Mouse (Mus musculus) kidney, adult 18-20 months (tissue): ENCODE data around the gene Hist1h2bb.

Experiments
- DNase-seq: peaks from one replicate; pipeline ENCODE4 v3.0.0; 2021

Gene Hist1h2bb

GRCm38 (mm10) chr13:23750839-23751477 lies 4.4 kb downstream of the Hist1h2bb start, which contains the start of gene Hist1h2ab:
Gene Hist1h2ab (plus strand): TSS chr13:23751126.
- peak; percentile 45 for DNase-seq

- DNase-seq = no peak
Measured at GRCm38 (mm10) chr13:23751478-23751956, 5.0 kb downstream of the Hist1h2bb start.

DNA sequence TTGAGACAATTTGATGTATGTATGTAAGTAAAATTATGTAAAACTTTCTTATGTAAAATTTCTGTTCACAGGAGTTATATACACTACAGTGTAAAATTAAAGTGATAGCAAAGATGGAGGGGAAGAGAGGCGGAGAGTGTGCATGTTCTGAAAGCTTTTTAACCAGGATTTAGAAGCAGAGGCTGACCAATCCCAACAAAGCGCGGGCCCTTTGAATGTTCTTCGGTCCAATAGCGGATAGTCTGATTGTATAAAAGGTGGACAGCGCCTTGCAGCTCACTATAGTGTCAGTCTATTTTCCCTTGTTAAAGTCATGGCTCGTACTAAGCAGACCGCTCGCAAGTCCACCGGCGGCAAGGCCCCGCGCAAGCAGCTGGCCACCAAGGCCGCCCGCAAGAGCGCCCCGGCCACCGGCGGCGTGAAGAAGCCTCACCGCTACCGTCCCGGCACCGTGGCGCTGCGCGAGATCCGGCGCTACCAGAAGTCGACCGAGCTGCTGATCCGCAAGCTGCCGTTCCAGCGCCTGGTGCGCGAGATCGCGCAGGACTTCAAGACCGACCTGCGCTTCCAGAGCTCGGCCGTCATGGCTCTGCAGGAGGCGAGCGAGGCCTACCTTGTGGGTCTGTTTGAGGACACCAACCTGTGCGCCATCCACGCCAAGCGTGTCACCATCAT lies 5.7 kb downstream of the Hist1h2bb start, which contains the start of gene Hist1h3b:
Gene Hist1h3b (plus strand): TSS at position 201 of the 675 bp plus-strand sequence.
- peak; percentile 80 for DNase-seq

DNA sequence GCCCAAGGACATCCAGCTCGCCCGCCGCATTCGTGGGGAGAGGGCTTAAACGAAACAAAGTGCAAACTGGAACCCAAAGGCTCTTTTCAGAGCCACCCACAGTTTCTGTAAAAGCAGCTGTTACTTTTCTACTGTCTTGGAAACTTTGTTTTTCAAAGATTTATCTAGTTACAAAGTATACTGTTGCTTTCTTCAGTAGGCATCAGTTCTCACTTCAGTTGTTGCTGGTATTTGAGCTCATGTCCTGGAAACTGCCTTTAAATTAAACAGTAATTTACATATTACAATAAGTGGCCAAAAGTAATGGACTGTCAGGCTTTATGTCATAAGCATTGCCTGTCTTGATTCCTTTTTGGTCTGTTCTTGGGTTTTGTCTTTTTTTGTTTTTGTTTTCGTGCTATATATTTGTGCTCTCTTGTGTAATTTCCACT lies 6.2 kb downstream of the Hist1h2bb start:
- DNase-seq = no peak

- DNase-seq = no peak
Measured at GRCm38 (mm10) chr13:23753314-23754078, 7.0 kb downstream of the Hist1h2bb start.

DNA sequence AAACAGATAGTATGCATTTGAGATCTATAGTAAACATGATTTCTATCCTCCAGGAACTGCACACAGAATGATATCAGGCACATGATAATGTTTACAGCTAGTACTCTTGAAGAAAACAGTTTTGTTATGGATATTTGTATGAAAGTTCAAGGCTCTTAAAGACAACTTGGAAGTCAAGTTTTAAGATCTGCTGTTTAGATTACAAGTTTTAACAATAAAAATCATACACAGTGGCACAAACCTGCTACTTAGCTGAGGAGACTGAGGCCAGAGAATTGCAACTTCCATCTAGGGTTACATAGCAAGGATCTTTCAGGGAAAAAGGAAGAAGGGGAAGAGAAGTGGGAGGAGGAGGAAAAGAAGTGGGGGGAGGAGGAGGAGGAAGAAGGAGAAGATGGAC lies 8.5 kb downstream of the Hist1h2bb start:
- DNase-seq = no peak

DNA sequence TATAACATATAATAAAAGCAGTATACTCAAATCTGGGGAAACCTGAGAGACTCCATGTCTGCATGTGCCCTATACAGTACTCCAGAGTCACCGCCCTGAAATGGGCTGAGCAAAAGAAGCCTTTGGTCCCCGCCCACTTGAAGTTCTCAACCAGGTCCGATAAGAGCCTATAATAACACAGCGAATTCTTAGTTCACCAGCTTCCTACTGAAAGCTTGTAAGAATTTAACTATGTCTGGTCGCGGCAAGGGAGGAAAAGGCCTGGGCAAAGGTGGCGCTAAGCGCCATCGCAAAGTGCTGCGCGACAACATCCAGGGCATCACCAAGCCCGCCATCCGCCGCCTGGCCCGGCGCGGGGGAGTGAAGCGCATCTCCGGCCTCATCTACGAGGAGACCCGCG lies 10.3 kb downstream of the Hist1h2bb start, which contains the start of gene Hist1h4b:
Gene Hist1h4b (plus strand): TSS at position 224 of the 400 bp plus-strand sequence.
- DNase-seq = peak; percentile 83

GRCm38 (mm10) chr13:23757211-23757773 lies 10.8 kb downstream of the Hist1h2bb start:
- no peak for DNase-seq

DNA sequence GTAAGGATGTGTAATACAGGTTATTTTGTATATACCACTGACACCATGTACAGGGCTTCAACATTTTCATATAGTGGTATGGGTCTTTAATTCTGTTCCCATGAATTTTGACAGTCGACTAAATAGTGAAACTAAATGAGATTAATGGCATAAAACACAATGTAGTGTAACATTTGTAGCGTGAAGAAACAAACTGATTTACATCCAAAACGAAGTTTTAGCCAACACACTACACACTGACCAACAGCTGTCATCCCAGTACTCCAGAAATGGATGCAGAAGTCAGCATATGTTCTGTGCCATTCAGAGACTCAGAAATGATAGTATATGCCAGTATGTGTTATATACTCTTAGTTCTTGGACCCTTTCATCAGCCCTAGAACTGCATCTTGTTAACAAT lies 11.4 kb downstream of the Hist1h2bb start:
- no peak for DNase-seq

DNA sequence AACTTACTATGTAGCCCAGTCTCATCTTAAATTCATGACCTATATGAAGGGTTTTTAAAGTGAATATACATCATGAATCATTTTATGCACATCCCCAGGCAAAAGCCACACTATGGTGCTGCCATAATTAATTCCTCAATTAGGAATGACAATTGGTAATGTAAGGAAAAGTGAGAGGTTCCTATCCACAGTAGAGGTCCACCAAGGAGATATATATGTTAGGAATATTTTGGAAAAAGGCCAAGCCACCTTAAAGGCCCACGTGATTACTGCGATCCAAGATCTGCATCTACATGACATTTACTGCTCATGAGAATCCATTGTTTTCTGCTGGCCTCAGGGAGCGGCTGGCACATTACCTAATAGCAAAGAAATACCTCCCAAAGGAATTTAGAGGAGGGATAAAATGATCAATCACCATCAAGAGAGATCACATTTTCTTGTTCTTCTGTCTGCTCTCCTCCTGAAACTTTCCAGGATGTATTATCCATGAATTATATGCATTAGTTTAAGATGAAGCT lies 12.8 kb downstream of the Hist1h2bb start:
- DNase-seq = no peak

GRCm38 (mm10) chr13:23759916-23760239 lies 13.3 kb downstream of the Hist1h2bb start:
- DNase-seq = no peak

- DNase-seq = no peak
Measured at GRCm38 (mm10) chr13:23760240-23760971, 13.9 kb downstream of the Hist1h2bb start.

DNA sequence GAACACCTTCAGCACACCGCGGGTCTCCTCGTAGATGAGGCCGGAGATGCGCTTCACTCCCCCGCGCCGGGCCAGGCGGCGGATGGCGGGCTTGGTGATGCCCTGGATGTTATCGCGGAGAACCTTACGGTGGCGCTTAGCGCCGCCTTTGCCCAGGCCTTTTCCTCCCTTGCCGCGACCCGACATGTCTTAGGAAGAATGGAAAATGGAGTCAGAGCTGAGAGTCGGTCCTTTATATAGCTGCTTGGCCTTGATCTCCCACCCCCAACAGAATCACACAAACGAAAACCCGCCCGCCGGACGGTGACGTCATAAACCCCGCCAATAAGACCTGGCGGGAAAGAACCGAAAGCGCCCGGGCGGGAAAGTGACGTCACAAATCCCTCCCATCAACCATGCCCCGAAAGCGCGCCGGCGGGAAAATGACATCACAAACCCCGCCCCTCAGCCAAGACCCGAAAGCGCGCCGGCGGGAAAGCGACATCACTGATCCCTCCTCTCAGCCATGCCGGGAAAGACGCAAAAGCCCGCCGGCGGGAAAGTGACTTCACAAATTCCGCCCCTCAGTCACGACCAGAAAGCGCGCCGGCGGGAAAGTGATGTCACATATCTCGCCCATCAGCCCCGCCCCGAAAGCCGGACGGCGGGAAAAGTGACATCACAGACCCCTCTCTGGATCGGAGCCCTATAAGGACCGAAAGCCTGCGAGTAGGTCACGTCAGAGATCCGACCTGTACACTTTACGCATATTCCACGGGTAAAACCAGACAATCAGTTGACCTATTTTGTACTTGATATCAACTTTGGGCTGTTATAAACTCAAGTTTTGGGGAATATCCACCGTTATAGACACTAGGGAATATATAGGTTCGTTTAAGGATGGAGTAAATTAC lies 14.7 kb downstream of the Hist1h2bb start, which contains the start of gene Hist1h4a:
Gene Hist1h4a (minus strand): TSS at position 259 of the 893 bp plus-strand sequence.
- peak; percentile 94 for DNase-seq

DNA sequence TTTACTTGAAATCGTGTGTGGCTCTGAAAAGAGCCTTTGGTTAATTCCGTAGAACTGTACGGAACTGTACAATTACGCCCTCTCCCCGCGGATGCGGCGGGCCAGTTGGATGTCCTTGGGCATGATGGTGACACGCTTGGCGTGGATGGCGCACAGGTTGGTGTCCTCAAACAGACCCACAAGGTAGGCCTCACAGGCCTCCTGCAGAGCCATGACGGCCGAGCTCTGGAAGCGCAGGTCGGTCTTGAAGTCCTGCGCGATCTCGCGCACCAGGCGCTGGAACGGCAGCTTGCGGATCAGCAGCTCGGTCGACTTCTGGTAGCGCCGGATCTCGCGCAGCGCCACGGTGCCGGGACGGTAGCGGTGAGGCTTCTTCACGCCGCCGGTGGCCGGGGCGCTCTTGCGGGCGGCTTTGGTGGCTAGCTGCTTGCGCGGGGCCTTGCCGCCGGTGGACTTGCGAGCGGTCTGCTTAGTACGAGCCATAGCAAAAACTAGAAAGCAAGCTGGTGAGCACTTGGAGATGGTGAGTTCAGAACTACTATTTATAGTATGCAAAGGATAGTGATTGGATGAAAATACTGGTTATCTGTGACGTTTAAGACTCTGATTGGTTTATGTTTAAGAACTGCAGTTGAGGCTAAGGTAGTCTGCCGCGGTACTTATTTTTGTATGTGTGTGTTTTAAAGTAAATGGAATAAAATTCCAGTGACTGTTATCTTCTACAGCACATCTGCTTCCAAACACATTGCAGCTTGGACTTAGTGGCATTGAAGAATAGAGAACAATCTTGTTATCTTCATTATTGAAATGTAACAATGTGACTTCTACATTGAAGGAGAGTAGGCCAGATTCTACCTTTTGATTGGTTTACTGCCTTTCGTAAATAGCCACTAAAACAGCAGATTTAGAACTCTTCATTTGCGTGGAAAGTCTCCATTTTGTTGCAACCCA lies 15.6 kb downstream of the Hist1h2bb start, which contains the start of gene Hist1h3a:
Gene Hist1h3a (minus strand): TSS at position 516 of the 951 bp plus-strand sequence.
- DNase-seq = peak; percentile 51

DNA sequence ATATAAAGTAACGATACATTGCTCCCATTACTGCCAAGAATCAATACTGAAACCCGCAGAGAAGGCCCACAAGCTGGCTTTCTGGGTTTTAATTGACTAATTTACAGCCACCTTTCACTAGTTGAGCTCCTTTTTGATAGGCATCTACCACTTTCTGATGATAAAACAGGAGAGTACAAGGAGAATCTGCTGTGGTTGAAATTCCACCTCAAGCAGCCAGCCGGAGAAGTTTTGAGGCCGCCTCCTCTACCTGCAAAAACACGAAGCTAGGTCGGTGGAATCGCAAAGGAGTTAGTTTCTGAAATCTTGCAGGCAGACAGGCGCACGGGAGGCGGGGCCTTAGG lies 16.7 kb downstream of the Hist1h2bb start:
- no peak for DNase-seq

- DNase-seq = peak; percentile 80
Measured at GRCm38 (mm10) chr13:23763586-23764323, 17.2 kb downstream of the Hist1h2bb start, which contains the start of gene Hist1h1a. Gene Hist1h1a (plus strand): TSS chr13:23763666.

DNA sequence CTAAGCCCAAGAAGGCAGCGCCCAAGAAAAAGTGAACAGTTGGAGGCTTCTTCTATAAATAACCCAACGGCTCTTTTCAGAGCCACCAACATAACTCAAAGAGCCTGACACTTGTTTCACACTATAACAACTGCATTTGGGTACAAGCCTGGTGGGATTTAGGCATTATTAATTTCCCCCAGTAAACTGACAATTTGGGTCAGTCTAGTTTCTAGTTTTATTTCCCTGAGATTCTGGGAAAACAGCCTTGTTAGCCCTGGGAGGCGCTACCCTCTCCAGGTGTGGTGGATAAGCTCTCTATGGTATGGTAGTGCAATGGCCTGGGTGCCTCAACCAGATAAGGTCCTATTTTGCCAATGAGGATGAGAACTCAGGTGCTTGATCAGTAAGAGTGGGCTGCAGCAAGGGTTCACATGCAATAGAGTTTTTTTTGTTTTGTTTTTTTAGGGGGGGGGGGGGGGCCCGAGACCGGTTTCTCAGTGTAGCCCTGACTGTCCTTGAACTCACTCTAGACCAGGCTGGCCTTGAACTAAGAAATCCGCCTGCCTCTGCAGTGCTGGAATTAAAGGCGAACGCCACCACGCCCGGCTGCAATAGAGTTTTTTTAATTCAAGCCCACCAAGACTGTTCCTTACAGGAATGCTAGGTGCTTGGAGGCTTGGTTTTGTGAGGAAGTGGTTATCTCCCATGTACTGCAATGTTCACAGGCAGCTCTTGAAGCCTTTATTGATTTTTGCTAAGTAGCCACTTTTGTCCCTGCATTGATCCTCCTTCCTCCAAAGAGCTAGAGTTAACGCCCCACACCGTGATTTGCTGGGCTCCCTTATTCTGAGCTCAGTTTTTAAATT lies 18.0 kb downstream of the Hist1h2bb start:
- DNase-seq = no peak

DNA sequence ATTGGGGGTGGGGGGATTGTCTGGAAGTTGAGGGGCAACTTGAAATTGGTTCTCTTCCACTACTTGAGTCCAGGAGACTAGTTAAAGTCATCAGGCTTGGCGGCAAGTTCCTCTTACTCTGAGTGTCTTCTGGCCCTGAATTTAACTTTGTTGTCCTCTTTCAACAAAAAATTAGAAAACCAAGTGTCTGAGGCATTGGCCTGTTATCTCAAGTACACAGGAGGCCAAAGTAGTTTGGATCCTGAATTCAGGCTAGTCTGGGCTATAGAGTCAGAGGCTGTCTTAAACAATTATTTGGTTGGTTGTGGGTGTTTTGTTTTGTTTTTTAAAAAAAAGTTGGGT lies 18.6 kb downstream of the Hist1h2bb start:
- no peak for DNase-seq
